Mouse (Mus musculus) hindbrain, postnatal 0 days (tissue): ENCODE measurements around the gene Zfand3. TPM values are rescaled to one million over a fixed set of nuclear protein-coding genes. Genes with fewer than 3 reads are reported as not detected.

Source experiments
- ATAC-seq: fragments of 200-750 bp; cut with Nextera tagmentation; 2 replicates; pipeline ENCODE4 v1.8.0; 2017; ENCODE audit warnings: mild to moderate bottlenecking, moderate TSS enrichment, moderate library complexity
- DNase-seq: peaks from one replicate; pipeline ENCODE4 v3.0.0-alpha.2; 2015; ENCODE audit warnings: low spot score
- H3K27ac ChIP-seq: fragments of 300-500 bp; sonication (generic); 2 replicates; pipeline ENCODE4 v1.5.1; 2014; ENCODE audit warnings: mild to moderate bottlenecking
- H3K27me3 ChIP-seq: fragments of 300-500 bp; sonication (generic); 2 replicates; pipeline ENCODE4 v1.6.1; 2014; ENCODE audit warnings: low read length, mixed read lengths; ENCODE audit not compliant: insufficient read depth
- H3K36me3 ChIP-seq: fragments of 300-500 bp; sonication (generic); 2 replicates; pipeline ENCODE4 v1.6.1; 2014; ENCODE audit warnings: low read length, mixed read lengths; ENCODE audit not compliant: insufficient read depth
- H3K4me1 ChIP-seq: fragments of 300-500 bp; sonication (generic); 2 replicates; pipeline ENCODE4 v1.6.1; 2014; ENCODE audit warnings: antibody characterized with exemption, low read length, mixed read lengths; ENCODE audit not compliant: insufficient read depth
- H3K4me2 ChIP-seq: fragments of 300-500 bp; sonication (generic); 2 replicates; pipeline ENCODE4 v1.6.1; 2014; ENCODE audit warnings: low read depth, mild to moderate bottlenecking, low read length, moderate library complexity, mixed read lengths
- H3K4me3 ChIP-seq: fragments of 300-500 bp; sonication (generic); 2 replicates; pipeline ENCODE4 v1.5.1; 2014; ENCODE audit warnings: low read length
- H3K9ac ChIP-seq: fragments of 300-500 bp; sonication (generic); replicated peaks from 2 replicates; pipeline ENCODE4 v1.6.1; 2014; ENCODE audit warnings: mild to moderate bottlenecking, low read length, moderate library complexity, mixed read lengths
- H3K9me3 ChIP-seq: fragments of 300-500 bp; sonication (generic); 2 replicates; pipeline ENCODE4 v1.6.1; 2016; ENCODE audit warnings: low read length, mixed read lengths
- CTCF ChIP-seq: IDR thresholded peaks from 2 replicates; pipeline ENCODE4 v1.5.1; 2016; ENCODE audit warnings: antibody characterized with exemption, control low read depth, low read depth
- WGBS: fragments of 180-500 bp; shearing (Covaris S2); extraction: QIAGEN DNeasy Blood & Tissue Kit; methylation state at CpG from one replicate; pipeline ENCODE4 v1.1.7; 2014; 5-methylcytosine and 5-hydroxymethylcytosine counted together
- polyA plus RNA-seq: library from polyadenylated mRNA; unstranded; fragments of >200 nt; fragmentation: Nextera tagmentation; extraction: Ambion mirVana; gene quantifications from 2 replicates; pipeline ENCODE4 v1.2.1, GENCODE M21; 2015
- total RNA-seq: library from RNA; depleted of rRNA; stranded (reverse); fragments of >200 nt; gene quantifications from 2 replicates; pipeline ENCODE4 v1.2.3, GENCODE M21; 2014; rRNA removed

Zfand3 gene
- total RNA-seq (84.5 and 105 TPM in 2 replicates), polyA plus RNA-seq (49.2 and 50.6 TPM in 2 replicates)

GRCm38 (mm10) chr17:30004203-30005102 is at the start of gene Zfand3:
Gene Zfand3, plus strand, starts transcription at chr17:30004733.
- H3K4me3 ChIP-seq = peak within 1 kb of the TSS; percentile 93
- H3K27me3 ChIP-seq = no peaks in the 10 kb centered on the region
- no peak for TF ChIP-seq CTCF
- no peaks in the 10 kb centered on the region for H3K36me3 ChIP-seq
- under 1% methylated on average over 66 of the region's 93 CpGs for WGBS
- H3K9me3 ChIP-seq = no peaks in the 10 kb centered on the region
- H3K4me2 ChIP-seq = peak within 1 kb of the TSS; percentile 67
- DNase-seq (peak; percentile 96), ATAC-seq (peak; percentile 96)
- H3K9ac ChIP-seq = peak within 1 kb of the TSS; percentile 92
- H3K4me1 ChIP-seq = peaks cover 29% of the 10 kb centered on the region
- H3K27ac ChIP-seq = peak within 1 kb of the TSS; percentile 97

DNA sequence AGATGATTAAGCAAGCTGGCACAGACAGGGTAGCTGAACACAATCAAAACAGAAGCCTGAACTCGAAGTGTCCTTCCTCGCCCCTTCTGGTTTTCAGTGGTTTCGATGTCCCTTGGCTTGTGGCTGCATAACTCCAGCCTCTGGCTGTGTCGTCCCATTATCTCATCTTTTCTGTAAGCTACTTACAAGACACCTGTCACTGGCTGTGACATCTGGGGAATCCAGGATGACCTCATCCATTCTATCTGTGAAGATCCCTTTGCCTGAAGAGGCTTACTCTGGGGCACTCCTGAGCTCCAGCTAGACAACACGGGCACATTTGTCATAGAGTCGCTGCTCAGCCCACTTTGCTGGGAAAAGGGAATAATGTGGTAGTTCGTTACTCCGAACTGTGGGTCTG is 48.7 kb upstream of the Zfand3 start:
- Histone ChIP-seq H3K9ac (no peak overlapping the region), H3K27me3 (no peaks in the 10 kb centered on the region), H3K27ac (no peak overlapping the region), H3K4me2 (no peak overlapping the region), H3K36me3 (no peaks in the 10 kb centered on the region), H3K9me3 (peaks cover 4% of the 10 kb centered on the region; the same call in 1 of the 2 replicates), H3K4me3 (no peak overlapping the region), H3K4me1 (no peaks in the 10 kb centered on the region)
- WGBS = 55% methylated on average over 8 of the region's 8 CpGs
- DNase-seq = no peak
- TF ChIP-seq CTCF = no peak
- ATAC-seq = no peak

GRCm38 (mm10) chr17:29963730-29964259 is 40.7 kb upstream of the Zfand3 start:
- Histone ChIP-seq H3K36me3 (no peaks in the 10 kb centered on the region), H3K27ac (no peak overlapping the region), H3K4me2 (peak overlapping the region; percentile 31), H3K9me3 (peaks cover 4% of the 10 kb centered on the region; the same call in 1 of the 2 replicates), H3K4me3 (0 out of 2 replicates have a peak overlapping the region, but pooled peaks have one; percentile 8), H3K27me3 (no peaks in the 10 kb centered on the region), H3K4me1 (peaks cover 18% of the 10 kb centered on the region), H3K9ac (no peak overlapping the region)
- peak; percentile 43 for ATAC-seq
- WGBS = 7% methylated on average over 11 of the region's 11 CpGs
- DNase-seq = no peak
- TF ChIP-seq CTCF = no peak

GRCm38 (mm10) chr17:29965506-29965905 is 39.0 kb upstream of the Zfand3 start:
- no peaks in the 10 kb centered on the region for H3K27me3 ChIP-seq
- 10% methylated on average over 5 of the region's 5 CpGs for WGBS
- H3K4me3 ChIP-seq = no peak overlapping the region
- ATAC-seq (no peak), DNase-seq (peak; percentile 42)
- no peak overlapping the region for H3K9ac ChIP-seq
- peaks cover 18% of the 10 kb centered on the region for H3K4me1 ChIP-seq
- H3K4me2 ChIP-seq = no peak overlapping the region
- no peak for TF ChIP-seq CTCF
- H3K9me3 ChIP-seq = no peaks in the 10 kb centered on the region
- no peaks in the 10 kb centered on the region for H3K36me3 ChIP-seq
- H3K27ac ChIP-seq = no peak overlapping the region

DNA sequence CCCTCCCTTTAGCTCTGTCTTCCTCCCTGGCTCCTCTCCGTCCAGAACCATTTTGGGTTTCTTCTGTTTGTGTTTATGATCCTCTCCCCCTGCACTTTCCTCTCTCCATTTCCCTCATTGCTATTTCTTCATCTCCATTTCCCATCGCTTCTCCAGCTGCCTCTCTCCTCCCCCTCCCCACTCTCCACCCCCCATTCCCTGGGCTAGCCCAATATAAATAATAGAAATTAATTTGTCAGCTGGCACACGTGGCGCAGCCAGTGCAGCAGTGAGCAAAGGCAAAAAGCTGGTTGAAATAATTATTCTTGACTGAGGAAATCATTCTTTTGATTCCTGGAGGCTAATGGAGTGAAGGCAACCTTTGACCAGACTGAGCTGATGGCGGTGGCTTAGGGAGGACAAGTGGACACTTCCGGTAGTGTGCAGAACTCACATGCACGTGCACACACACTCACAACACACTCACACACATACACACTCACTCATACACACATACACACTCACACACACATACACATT is 34.4 kb upstream of the Zfand3 start, which contains the start of gene Mdga1:
TSS of gene Mdga1 (minus strand) at position 51 of the 519 bp plus-strand sequence.
- no peak; the same call in 1 of the 2 replicates for ATAC-seq
- H3K36me3 ChIP-seq = no peaks in the 10 kb centered on the region
- H3K9me3 ChIP-seq = no peaks in the 10 kb centered on the region
- peaks cover 7% of the 10 kb centered on the region; the same call in 1 of the 2 replicates for H3K4me1 ChIP-seq
- H3K4me2 ChIP-seq = no peak within 1 kb of the TSS
- no peak within 1 kb of the TSS for H3K4me3 ChIP-seq
- no peak for TF ChIP-seq CTCF
- H3K27me3 ChIP-seq = no peaks in the 10 kb centered on the region
- 62% methylated on average over 7 of the region's 7 CpGs for WGBS
- no peak within 1 kb of the TSS for H3K9ac ChIP-seq
- H3K27ac ChIP-seq = no peak within 1 kb of the TSS
- DNase-seq = no peak

GRCm38 (mm10) chr17:29971761-29972432 is 32.6 kb upstream of the Zfand3 start:
- H3K4me2 ChIP-seq = no peak overlapping the region
- ATAC-seq = no peak
- 33% methylated on average over 13 of the region's 15 CpGs for whole genome bisulfite sequencing
- no peaks in the 10 kb centered on the region for H3K27me3 ChIP-seq
- no peak overlapping the region for H3K9ac ChIP-seq
- no peaks in the 10 kb centered on the region for H3K4me1 ChIP-seq
- TF ChIP-seq CTCF = no peak
- H3K36me3 ChIP-seq = no peaks in the 10 kb centered on the region
- DNase-seq = peak; percentile 44
- H3K27ac ChIP-seq = no peak overlapping the region
- no peaks in the 10 kb centered on the region for H3K9me3 ChIP-seq
- no peak overlapping the region for H3K4me3 ChIP-seq
